Comparison of ENCODE assay signal across 8 mouse cellular contexts in the genomic region with DNA sequence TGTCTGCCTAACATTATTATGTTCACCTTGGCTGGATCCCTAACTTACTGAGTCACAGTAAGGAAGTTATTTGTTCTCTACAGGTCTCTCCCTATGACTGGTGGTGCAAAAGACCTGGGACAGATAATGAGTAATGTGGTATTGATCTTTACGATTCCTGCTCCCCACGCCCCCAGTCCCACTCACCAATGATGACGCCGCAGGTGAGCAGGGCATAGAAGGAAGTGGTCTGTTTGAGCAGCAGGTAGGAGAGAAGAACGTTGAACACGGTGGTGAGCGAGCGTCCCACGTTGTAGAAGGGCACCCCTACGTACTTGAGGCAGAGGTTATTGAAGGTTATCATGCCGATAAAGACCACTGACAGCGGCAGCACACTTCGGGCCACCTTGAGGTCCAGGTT. TPM values are rescaled to one million over a fixed set of nuclear protein-coding genes. Genes with fewer than 3 reads are reported as not detected.
DNase-seq lines count a peak whose midpoint lies in the region; ATAC-seq and TF ChIP-seq lines count a peak whose summit lies in the region.

No protein-coding gene starts in this region.

- H3K4me3 ChIP-seq in left cerebral cortex, adult 2 months = peak overlapping the region; percentile 85
- peak overlapping the region; percentile 80 for H3K4me3 ChIP-seq in embryonic facial prominence, embryonic 11.5 days (ENCODE audit: low read depth, low read length)
- peak overlapping the region; percentile 76 for H3K4me3 ChIP-seq in intestine, embryonic 15.5 days (replicated peaks)
- H3K4me3 ChIP-seq in neural tube, embryonic 13.5 days = peak overlapping the region; percentile 86

- peak overlapping the region; percentile 86 for H3K27ac ChIP-seq in left cerebral cortex, adult 2 months
- no peak overlapping the region for H3K27ac ChIP-seq in embryonic facial prominence, embryonic 11.5 days (replicated peaks; ENCODE audit: low read depth, low read length)
- no peak overlapping the region for H3K27ac ChIP-seq in intestine, embryonic 15.5 days
- H3K27ac ChIP-seq in neural tube, embryonic 13.5 days (replicated peaks) = no peak overlapping the region

- H3K4me1 ChIP-seq in embryonic facial prominence, embryonic 11.5 days (ENCODE audit: control insufficient read depth, insufficient read depth, low read length) = peaks cover 6% of the 10 kb centered on the region; the same call in 1 of the 2 replicates
- peaks cover 32% of the 10 kb centered on the region for H3K4me1 ChIP-seq in intestine, embryonic 15.5 days (replicated peaks)
- H3K4me1 ChIP-seq in neural tube, embryonic 13.5 days (replicated peaks) = peaks cover 51% of the 10 kb centered on the region

- peaks cover 10% of the 10 kb centered on the region for H3K27me3 ChIP-seq in embryonic facial prominence, embryonic 11.5 days (ENCODE audit: control insufficient read depth, insufficient read depth, low read length)
- peaks cover 3% of the 10 kb centered on the region; the same call in 1 of the 2 replicates for H3K27me3 ChIP-seq in intestine, embryonic 15.5 days (replicated peaks)
- H3K27me3 ChIP-seq in neural tube, embryonic 13.5 days = peaks cover 25% of the 10 kb centered on the region

- ATAC-seq in embryonic facial prominence, embryonic 11.5 days (replicated peaks; ENCODE audit: insufficient number of reproducible peaks, low FRiP score, low TSS enrichment, low read depth) = no peak; the same call in 1 of the 2 replicates
- ATAC-seq in intestine, embryonic 15.5 days = no peak
- ATAC-seq in neural tube, embryonic 13.5 days (ENCODE audit: low read depth) = no peak; the same call in 1 of the 2 replicates

- no peak for TF ChIP-seq CTCF in left cerebral cortex, adult 2 months (IDR thresholded peaks at IDR 0.05)

- H3K36me3 ChIP-seq in embryonic facial prominence, embryonic 11.5 days (replicated peaks; ENCODE audit: control insufficient read depth, insufficient read depth, low read depth, low read length) = no peaks in the 10 kb centered on the region; the same call in 1 of the 2 replicates
- peaks cover 7% of the 10 kb centered on the region; the same call in 1 of the 2 replicates for H3K36me3 ChIP-seq in intestine, embryonic 15.5 days
- peaks cover 14% of the 10 kb centered on the region for H3K36me3 ChIP-seq in neural tube, embryonic 13.5 days

- H3K9me3 ChIP-seq in embryonic facial prominence, embryonic 11.5 days (replicated peaks; ENCODE audit: control insufficient read depth, low read length) = no peaks in the 10 kb centered on the region
- no peaks in the 10 kb centered on the region for H3K9me3 ChIP-seq in intestine, embryonic 15.5 days
- H3K9me3 ChIP-seq in neural tube, embryonic 13.5 days = no peaks in the 10 kb centered on the region

- intact Hi-C loops in left cerebral cortex, adult 2 months (cut with DNase I) = no loop called here
- intact Hi-C loops in left cerebral cortex, postnatal 25 days (cut with DNase I) = no loop called here

- H3K4me2 ChIP-seq in embryonic facial prominence, embryonic 11.5 days (ENCODE audit: low read depth, low read length) = peak overlapping the region; percentile 91
- H3K4me2 ChIP-seq in intestine, embryonic 15.5 days (replicated peaks) = peak overlapping the region; percentile 85
- H3K4me2 ChIP-seq in neural tube, embryonic 13.5 days = peak overlapping the region; percentile 97

- 66% methylated on average over 13 of the region's 13 CpGs for WGBS in embryonic facial prominence, embryonic 11.5 days
- 40% methylated on average over 13 of the region's 13 CpGs for WGBS in intestine, embryonic 15.5 days
- WGBS in neural tube, embryonic 13.5 days = 71% methylated on average over 13 of the region's 13 CpGs

- H3K9ac ChIP-seq in embryonic facial prominence, embryonic 11.5 days (replicated peaks; ENCODE audit: low read length) = peak overlapping the region; percentile 66; the same call in 1 of the 2 replicates
- peak overlapping the region; percentile 78 for H3K9ac ChIP-seq in intestine, embryonic 15.5 days
- peak overlapping the region; percentile 80 for H3K9ac ChIP-seq in neural tube, embryonic 13.5 days

- no peak for DNase-seq in left cerebral cortex, adult 2 months (ENCODE audit: extremely low spot score in 1 of 2, low spot score in 2 of 2)
- DNase-seq in left cerebral cortex, postnatal 25 days (ENCODE audit: low spot score in 2 of 2) = no peak
- DNase-seq in embryonic facial prominence, embryonic 11.5 days (ENCODE audit: low spot score) = no peak
- no peak for DNase-seq in urinary bladder, postnatal 36 days (ENCODE audit: low spot score in 2 of 2)
- DNase-seq in kidney, postnatal 14 days = no peak
- DNase-seq in spleen, postnatal 36 days (ENCODE audit: low spot score in 2 of 2) = no peak

RNA-seq across cellular contexts. Expression of gene Slc35c1, which starts 1.9 kb away (rescaled TPM):
- total RNA-seq in left cerebral cortex, adult 2 months (2021) = 10 to 100 TPM; 16.1 to 16.9 TPM
- total RNA-seq in left cerebral cortex, postnatal 25 days (2021) = 10 to 100 TPM; 18.2 to 18.4 TPM
- 6.1 and 8.5 TPM in 2 replicates for polyA plus RNA-seq in embryonic facial prominence, embryonic 11.5 days (2014; fragmentation: Nextera tagmentation; extraction: Ambion mirVana)
- 37.3 and 44.5 TPM in 2 replicates for polyA plus RNA-seq in intestine, embryonic 15.5 days (2015; fragmentation: Nextera tagmentation; extraction: Ambion mirVana)
- polyA plus RNA-seq in neural tube, embryonic 13.5 days (2015; fragmentation: Nextera tagmentation; extraction: Ambion mirVana) = 12.3 and 13.1 TPM in 2 replicates

RNA-seq across cellular contexts. Expression of gene Cry2, which starts 24.6 kb away (rescaled TPM):
- 100 to 1,000 TPM; 126 to 129 TPM for total RNA-seq in left cerebral cortex, adult 2 months (2021)
- 100 to 1,000 TPM; 110 to 113 TPM for total RNA-seq in left cerebral cortex, postnatal 25 days (2021)
- 12.6 and 13.7 TPM in 2 replicates for polyA plus RNA-seq in embryonic facial prominence, embryonic 11.5 days (2014; fragmentation: Nextera tagmentation; extraction: Ambion mirVana)
- 14.5 and 15.8 TPM in 2 replicates for polyA plus RNA-seq in intestine, embryonic 15.5 days (2015; fragmentation: Nextera tagmentation; extraction: Ambion mirVana)
- 35.9 and 37.7 TPM in 2 replicates for polyA plus RNA-seq in neural tube, embryonic 13.5 days (2015; fragmentation: Nextera tagmentation; extraction: Ambion mirVana)

RNA-seq across cellular contexts. Expression of gene Mapk8ip1, which starts 57.4 kb away (rescaled TPM):
- total RNA-seq in left cerebral cortex, adult 2 months (2021) = 100 to 1,000 TPM; 340 to 364 TPM
- 100 to 1,000 TPM; 374 to 376 TPM for total RNA-seq in left cerebral cortex, postnatal 25 days (2021)
- 18.8 and 21.9 TPM in 2 replicates for polyA plus RNA-seq in embryonic facial prominence, embryonic 11.5 days (2014; fragmentation: Nextera tagmentation; extraction: Ambion mirVana)
- 19.4 and 21.3 TPM in 2 replicates for polyA plus RNA-seq in intestine, embryonic 15.5 days (2015; fragmentation: Nextera tagmentation; extraction: Ambion mirVana)
- polyA plus RNA-seq in neural tube, embryonic 13.5 days (2015; fragmentation: Nextera tagmentation; extraction: Ambion mirVana) = 138 and 152 TPM in 2 replicates
